Mouse (Mus musculus): Measurements from ENCODE around the gene Cd38. TPM values are rescaled to one million over a fixed set of nuclear protein-coding genes. Genes with fewer than 3 reads are reported as not detected.
"Not testable (repeated sequence)": the region's sequence is repeated elsewhere in the genome, so short reads cannot be mapped to it uniquely, and the experiment has no call there.

The Cd38 gene
- polyA plus RNA-seq, 1 experiment = 4.9 TPM

- Histone ChIP-seq H3K27ac (ENCODE audit: insufficient read depth, low read length) (no peak overlapping the region), H3K4me3 (ENCODE audit: insufficient read depth, low read length) (no peak overlapping the region), H3K4me1 (ENCODE audit: control insufficient read depth, insufficient read depth, low read length) (peaks cover 1% of the 10 kb centered on the region; the same call in 1 of the 2 replicates)
- TF ChIP-seq POLR2A (IDR thresholded peaks at IDR 0.05; ENCODE audit: extremely low read depth, insufficient read depth, low read length) (no peak), CTCF (IDR thresholded peaks at IDR 0.05; ENCODE audit: extremely low read depth, insufficient read depth, low read length) (no peak)
These were observed 3.5 kb downstream of the Cd38 start for GRCm38 (mm10) chr5:43871845-43872244.

- no peak for TF ChIP-seq POLR2A (IDR thresholded peaks at IDR 0.05; ENCODE audit: extremely low read depth, insufficient read depth, low read length)
- TF ChIP-seq CTCF (IDR thresholded peaks at IDR 0.05; ENCODE audit: extremely low read depth, insufficient read depth, low read length) = no peak
- no peak overlapping the region for H3K4me3 ChIP-seq (ENCODE audit: insufficient read depth, low read length)
These were observed 4.3 kb downstream of the Cd38 start for GRCm38 (mm10) chr5:43872652-43873051.

GRCm38 (mm10) chr5:43882034-43882433, 13.7 kb downstream of the Cd38 start:
- Histone ChIP-seq H3K27ac (ENCODE audit: insufficient read depth, low read length) (no peak overlapping the region), H3K4me3 (ENCODE audit: insufficient read depth, low read length) (no peak overlapping the region), H3K4me1 (ENCODE audit: control insufficient read depth, insufficient read depth, low read length) (no peaks in the 10 kb centered on the region; the same call in none of the 2 replicates)
- no peak for TF ChIP-seq POLR2A (IDR thresholded peaks at IDR 0.05; ENCODE audit: extremely low read depth, insufficient read depth, low read length)
- no peak for TF ChIP-seq CTCF (IDR thresholded peaks at IDR 0.05; ENCODE audit: extremely low read depth, insufficient read depth, low read length)

More at GRCm38 (mm10) chr5:43872652-43873051, 4.3 kb downstream of the Cd38 start:
- peaks cover 1% of the 10 kb centered on the region; the same call in 1 of the 2 replicates for H3K4me1 ChIP-seq (ENCODE audit: control insufficient read depth, insufficient read depth, low read length)
- H3K27ac ChIP-seq (ENCODE audit: insufficient read depth, low read length) = no peak overlapping the region

GRCm38 (mm10) chr5:43885060-43885820, 16.9 kb downstream of the Cd38 start:
- Histone ChIP-seq H3K4me1 (ENCODE audit: control insufficient read depth, insufficient read depth, low read length) (no peaks in the 10 kb centered on the region; the same call in none of the 2 replicates), H3K4me3 (ENCODE audit: insufficient read depth, low read length) (no peak overlapping the region), H3K27ac (ENCODE audit: insufficient read depth, low read length) (no peak overlapping the region)
- TF ChIP-seq CTCF (IDR thresholded peaks at IDR 0.05; ENCODE audit: extremely low read depth, insufficient read depth, low read length) = no peak
- no peak for TF ChIP-seq POLR2A (IDR thresholded peaks at IDR 0.05; ENCODE audit: extremely low read depth, insufficient read depth, low read length)

- Histone ChIP-seq H3K4me1 (ENCODE audit: control insufficient read depth, insufficient read depth, low read length) (no peaks in the 10 kb centered on the region), H3K4me3 (ENCODE audit: insufficient read depth, low read length) (no peak overlapping the region), H3K27ac (ENCODE audit: insufficient read depth, low read length) (no peak overlapping the region)
- peak; percentile 43; the same call in 1 of the 2 replicates for TF ChIP-seq CTCF (IDR thresholded peaks at IDR 0.05; ENCODE audit: extremely low read depth, insufficient read depth, low read length)
- no peak for TF ChIP-seq POLR2A (IDR thresholded peaks at IDR 0.05; ENCODE audit: extremely low read depth, insufficient read depth, low read length)
These were observed 24.0 kb downstream of the Cd38 start for GRCm38 (mm10) chr5:43892386-43892785.

GRCm38 (mm10) chr5:43894113-43894512, 25.8 kb downstream of the Cd38 start:
- no peak for TF ChIP-seq POLR2A (IDR thresholded peaks at IDR 0.05; ENCODE audit: extremely low read depth, insufficient read depth, low read length)
- TF ChIP-seq CTCF (IDR thresholded peaks at IDR 0.05; ENCODE audit: extremely low read depth, insufficient read depth, low read length) = peak; percentile 49
- no peaks in the 10 kb centered on the region for H3K4me1 ChIP-seq (ENCODE audit: control insufficient read depth, insufficient read depth, low read length)
- H3K27ac ChIP-seq (ENCODE audit: insufficient read depth, low read length) = no peak overlapping the region
- no peak overlapping the region for H3K4me3 ChIP-seq (ENCODE audit: insufficient read depth, low read length)

- TF ChIP-seq POLR2A (IDR thresholded peaks at IDR 0.05; ENCODE audit: extremely low read depth, insufficient read depth, low read length) (no peak), CTCF (IDR thresholded peaks at IDR 0.05; ENCODE audit: extremely low read depth, insufficient read depth, low read length) (no peak)
- H3K4me3 ChIP-seq (ENCODE audit: insufficient read depth, low read length) = no peak overlapping the region
- H3K27ac ChIP-seq (ENCODE audit: insufficient read depth, low read length) = no peak overlapping the region
- H3K4me1 ChIP-seq (ENCODE audit: control insufficient read depth, insufficient read depth, low read length) = no peaks in the 10 kb centered on the region
These were observed 27.6 kb downstream of the Cd38 start for GRCm38 (mm10) chr5:43895931-43896330.

- Histone ChIP-seq H3K27ac (ENCODE audit: insufficient read depth, low read length) (no peak overlapping the region), H3K4me1 (ENCODE audit: control insufficient read depth, insufficient read depth, low read length) (no peaks in the 10 kb centered on the region), H3K4me3 (ENCODE audit: insufficient read depth, low read length) (no peak overlapping the region)
- TF ChIP-seq CTCF (IDR thresholded peaks at IDR 0.05; ENCODE audit: extremely low read depth, insufficient read depth, low read length) (no peak), POLR2A (IDR thresholded peaks at IDR 0.05; ENCODE audit: extremely low read depth, insufficient read depth, low read length) (no peak)
These were observed 36.3 kb downstream of the Cd38 start for GRCm38 (mm10) chr5:43904685-43905084.

- no peak for TF ChIP-seq POLR2A (IDR thresholded peaks at IDR 0.05; ENCODE audit: extremely low read depth, insufficient read depth, low read length)
- TF ChIP-seq CTCF (IDR thresholded peaks at IDR 0.05; ENCODE audit: extremely low read depth, insufficient read depth, low read length) = no peak
- Histone ChIP-seq H3K4me1 (ENCODE audit: control insufficient read depth, insufficient read depth, low read length) (no peaks in the 10 kb centered on the region), H3K4me3 (ENCODE audit: insufficient read depth, low read length) (no peak overlapping the region), H3K27ac (ENCODE audit: insufficient read depth, low read length) (no peak overlapping the region)
These were observed 40.9 kb downstream of the Cd38 start for GRCm38 (mm10) chr5:43909213-43909612.

- Histone ChIP-seq H3K4me3 (ENCODE audit: insufficient read depth, low read length) (no peak overlapping the region), H3K4me1 (ENCODE audit: control insufficient read depth, insufficient read depth, low read length) (no peaks in the 10 kb centered on the region), H3K27ac (ENCODE audit: insufficient read depth, low read length) (no peak overlapping the region)
- TF ChIP-seq POLR2A (IDR thresholded peaks at IDR 0.05; ENCODE audit: extremely low read depth, insufficient read depth, low read length) (no peak), CTCF (IDR thresholded peaks at IDR 0.05; ENCODE audit: extremely low read depth, insufficient read depth, low read length) (no peak)
These were observed 41.7 kb downstream of the Cd38 start for GRCm38 (mm10) chr5:43910006-43910405.

GRCm38 (mm10) chr5:43912844-43913243, 44.5 kb downstream of the Cd38 start, which contains the start of gene Gm7879:
TSS of gene Gm7879 (plus strand) at chr5:43913144.
- not testable (repeated sequence) for H3K4me1 ChIP-seq (ENCODE audit: control insufficient read depth, insufficient read depth, low read length); H3K27ac ChIP-seq (ENCODE audit: insufficient read depth, low read length); H3K4me3 ChIP-seq (ENCODE audit: insufficient read depth, low read length)
